Mouse (Mus musculus) kidney, adult 9 months (tissue): ENCODE results near the gene Dpf3.
A peak's percentile ranks its signal among the peaks of the same experiment; 100 is the strongest.

Experiments
- DNase-seq: peaks from one replicate; pipeline ENCODE4 v3.0.0; 2022

Gene Dpf3

DNA sequence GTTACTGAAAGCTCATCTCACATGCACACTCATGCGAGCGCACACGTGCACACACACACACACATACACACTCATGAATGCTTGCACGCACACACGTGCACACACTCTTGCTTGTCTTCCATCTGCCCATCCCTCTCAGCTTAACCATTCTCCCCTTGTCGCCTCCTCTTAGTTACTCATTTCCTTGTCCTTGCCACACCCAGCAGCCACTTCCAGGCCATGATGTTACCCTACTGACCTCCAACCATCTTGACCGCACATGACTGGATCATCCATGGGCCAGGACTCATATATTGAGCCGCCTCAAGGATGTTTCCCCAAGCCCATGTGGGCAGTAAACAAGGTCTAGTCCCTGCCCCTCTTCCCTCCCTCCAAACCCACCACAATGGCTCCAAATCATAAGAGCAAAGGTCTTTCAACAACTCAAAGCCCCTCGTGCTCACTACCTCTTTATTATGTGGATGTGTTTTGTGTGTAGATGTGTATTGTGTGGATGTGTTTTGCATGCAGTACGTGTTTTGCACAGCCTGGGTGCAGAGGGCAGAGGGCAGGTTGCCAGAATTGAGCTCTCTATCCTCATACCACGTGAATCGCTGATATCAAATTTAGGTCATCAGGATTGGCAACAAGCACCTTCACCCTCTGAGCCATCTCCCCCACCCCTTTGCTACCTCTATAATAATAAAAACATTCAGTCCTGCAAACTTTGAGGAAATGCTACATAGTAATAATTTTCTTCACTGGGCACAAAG, 82.0 kb downstream of the Dpf3 start:
- DNase-seq, result peak; percentile 20

DNA sequence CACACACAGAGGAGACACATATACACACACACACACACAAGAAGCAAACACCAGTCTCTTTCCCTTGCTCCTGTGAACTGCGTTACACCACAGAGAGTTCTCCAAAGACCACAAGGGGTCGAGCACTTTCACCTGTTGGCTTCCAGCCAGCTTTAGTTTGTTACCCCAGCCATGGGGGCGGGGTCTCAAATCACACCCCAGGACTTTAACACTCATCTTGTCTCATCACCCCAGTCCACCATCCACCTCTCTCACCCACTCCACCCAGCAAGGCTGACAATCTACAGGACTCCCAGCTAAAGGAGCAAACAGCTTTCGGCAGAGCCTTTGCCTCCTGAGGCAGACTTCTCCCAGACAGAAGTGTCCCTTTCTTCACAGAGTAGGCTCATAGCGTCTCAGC, 85.2 kb downstream of the Dpf3 start:
- no peak for DNase-seq

DNA sequence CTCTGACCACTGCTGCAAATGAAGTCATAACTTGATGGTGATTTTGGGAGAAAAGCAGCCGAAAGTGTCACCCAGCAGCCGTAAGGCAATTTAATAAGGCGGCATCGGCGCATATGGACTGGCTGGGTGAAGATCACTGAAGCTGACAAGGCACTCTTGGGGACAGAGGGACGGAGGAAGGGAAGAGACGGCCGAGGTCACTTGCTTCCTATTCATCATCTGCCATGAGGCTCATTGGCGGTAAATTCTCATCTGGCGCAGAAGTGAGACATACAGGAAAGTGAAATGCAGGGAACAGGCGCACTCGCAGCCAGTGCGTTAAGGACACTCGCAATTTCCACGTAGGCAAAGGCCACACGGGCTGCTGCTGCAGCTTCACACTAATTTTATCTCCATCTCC, 95.5 kb downstream of the Dpf3 start:
- DNase-seq, result no peak

DNA sequence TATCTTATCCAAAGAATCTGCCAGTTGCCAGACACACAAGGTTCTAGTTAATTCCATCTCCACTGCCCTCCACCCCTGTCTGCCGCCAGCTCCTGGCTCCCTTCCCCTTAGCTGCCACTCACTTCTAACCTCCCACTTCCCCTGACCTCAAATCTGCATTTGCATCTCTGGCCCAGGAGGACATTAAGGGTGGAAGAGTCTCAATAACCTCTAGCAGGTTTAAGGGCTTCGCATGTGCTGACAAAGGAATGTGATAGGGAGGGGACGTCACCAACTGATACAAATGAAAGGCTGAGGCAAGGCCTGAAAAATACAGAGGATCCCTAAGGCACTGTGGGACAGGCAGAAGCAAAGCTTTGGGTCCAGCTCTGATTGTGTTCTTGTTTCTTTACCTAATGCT, 100.0 kb downstream of the Dpf3 start:
- DNase-seq, result no peak

DNA sequence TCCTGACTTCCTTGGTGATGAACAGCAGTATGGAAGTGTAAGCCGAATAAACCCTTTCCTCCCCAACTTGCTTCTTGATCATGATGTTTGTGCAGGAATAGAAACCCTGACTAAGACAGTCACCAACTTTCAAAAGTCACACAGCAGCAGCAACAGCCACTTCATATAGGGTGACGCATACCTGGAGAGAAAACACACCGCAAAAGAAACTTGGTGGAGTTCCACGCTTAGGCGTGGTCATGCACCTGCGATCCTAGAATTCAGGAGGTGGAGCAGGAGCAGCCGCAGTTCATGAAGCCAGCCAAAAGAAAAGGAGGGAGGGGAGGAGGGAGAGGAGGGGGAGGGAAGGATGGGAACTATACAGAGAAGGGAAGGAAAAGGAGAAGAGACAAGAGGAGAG, 106.4 kb downstream of the Dpf3 start:
- DNase-seq, result no peak

DNA sequence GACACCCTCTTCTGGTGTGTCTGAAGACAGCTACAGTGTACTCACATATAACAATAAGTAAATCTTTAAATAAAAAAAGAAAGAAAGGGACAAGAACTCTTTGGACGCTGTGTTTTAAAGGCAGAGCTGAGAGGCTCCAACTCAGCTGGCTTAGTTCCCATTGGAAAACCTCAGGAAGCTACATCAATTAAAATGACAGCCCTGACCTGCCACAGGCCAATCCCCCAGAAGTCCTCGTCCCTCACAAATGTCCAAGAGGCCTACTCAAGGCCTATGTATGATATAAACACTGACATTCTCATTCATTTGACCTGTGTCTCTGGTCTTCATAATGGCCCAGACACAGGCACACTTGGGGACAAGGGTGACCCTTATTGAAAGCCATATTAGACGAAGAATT, 107.5 kb downstream of the Dpf3 start:
- DNase-seq, result no peak

DNA sequence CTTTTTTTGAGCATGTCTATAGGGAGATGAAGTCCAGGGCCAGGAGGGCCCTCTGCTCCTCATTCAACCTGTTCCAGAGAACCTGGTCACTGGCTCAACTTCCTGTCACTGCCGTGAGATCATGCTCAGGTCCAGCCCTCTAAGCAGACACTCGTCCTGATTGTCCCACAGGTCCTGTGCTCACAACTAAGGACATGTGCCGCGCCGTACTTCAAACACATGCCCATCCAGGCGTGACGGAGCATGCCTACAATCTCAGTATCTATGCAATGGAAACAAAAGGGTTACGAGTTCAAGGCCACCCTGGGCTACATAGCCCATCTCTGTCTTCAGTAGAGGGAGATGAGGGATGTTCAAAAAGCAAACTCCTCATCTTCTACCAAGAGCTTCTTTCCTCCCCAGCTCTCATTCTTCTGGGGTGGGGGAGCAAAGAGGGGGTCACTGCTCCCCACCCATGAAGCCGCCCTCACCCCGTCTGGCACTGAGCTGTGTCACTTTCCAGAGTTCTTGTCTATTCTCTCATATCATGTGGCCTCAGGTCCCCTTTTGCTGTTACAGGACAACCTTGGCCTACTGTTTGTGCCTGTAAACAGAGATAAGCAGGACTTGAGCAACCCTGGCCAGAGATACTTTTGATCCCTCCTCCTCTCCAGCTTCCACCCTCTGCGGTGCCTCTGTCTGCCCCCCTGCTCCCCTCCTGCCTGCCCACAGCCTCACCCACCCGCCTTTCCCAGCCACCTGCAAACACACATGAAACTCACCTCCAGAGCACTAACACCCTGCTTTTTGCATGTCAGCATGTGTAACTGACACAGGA, 112.3 kb downstream of the Dpf3 start:
- DNase-seq, result no peak

DNA sequence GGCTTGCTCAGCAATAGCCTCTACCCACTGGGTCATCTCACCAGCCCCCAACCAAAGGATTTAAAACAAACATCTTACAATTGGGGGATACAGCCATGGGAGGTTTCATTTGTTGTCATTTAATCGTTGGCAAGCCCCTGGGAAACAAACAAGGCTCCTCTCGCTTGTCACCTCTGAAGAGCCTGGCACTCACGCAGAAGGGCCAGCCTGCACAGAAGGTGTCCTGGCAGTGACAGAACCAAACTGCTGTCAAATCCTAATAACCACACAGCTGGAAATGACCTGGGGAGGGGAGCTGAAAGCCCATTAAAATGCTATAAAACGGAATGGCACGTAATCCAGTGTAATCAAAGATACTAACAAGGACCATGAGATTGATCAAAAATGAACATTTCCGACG, 114.4 kb downstream of the Dpf3 start:
- no peak for DNase-seq

DNA sequence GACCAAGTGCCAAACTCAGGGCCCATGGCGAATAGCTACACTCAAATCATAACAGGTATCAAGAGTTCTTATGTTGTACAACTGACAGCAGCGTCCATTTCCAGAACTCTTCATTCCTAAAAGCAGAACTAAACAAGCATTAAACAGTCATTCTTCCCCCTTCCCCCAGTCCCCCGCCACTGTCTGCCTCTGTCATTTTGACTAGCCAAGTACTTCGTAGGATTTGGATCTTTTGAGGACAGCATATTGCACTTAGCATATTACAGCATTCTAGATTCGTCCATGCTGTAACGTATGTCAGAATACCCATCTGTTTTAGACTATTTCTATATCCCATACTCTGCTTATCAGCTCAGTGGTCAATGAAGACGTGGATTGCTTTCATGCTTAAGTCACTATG, 115.2 kb downstream of the Dpf3 start:
- no peak for DNase-seq

DNA sequence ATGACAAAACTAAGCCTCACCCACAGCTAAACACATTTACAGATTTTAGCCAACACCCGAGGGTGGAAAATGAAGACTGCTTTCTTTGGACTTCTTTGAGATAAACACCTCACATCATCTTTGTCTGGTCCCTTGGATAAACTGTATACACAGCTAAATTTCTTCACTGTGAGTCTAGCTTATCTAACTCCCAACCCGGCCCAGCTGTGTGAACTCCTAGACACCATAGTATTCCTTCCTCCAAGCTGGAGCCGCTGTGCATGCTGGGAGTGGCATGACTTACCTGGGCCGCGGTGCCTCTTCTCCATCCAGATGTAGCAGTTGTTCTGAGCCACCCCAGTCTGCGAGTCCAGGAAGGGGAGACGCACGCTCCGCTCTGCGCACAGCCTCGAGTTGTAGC, 117.3 kb downstream of the Dpf3 start:
- no peak for DNase-seq

DNA sequence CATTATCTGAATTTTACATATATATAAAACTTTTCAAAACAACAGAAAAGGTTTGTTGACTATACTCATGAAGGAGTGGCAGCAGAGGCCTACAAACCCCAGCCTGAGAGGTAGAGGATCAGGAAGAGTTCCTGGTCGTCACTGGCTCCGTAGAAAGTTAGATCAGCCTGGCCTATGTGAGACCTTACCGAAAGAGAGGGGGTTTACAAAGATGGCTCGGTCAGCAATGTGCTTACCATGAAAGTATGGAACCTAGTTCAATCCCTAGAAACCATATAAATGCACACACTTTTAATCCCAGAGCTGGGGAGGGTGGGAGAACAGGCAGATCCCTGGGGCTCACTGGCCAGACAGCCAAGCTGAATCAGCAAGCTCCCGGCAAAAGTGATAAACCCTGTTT, 118.1 kb downstream of the Dpf3 start:
- DNase-seq, result no peak

DNA sequence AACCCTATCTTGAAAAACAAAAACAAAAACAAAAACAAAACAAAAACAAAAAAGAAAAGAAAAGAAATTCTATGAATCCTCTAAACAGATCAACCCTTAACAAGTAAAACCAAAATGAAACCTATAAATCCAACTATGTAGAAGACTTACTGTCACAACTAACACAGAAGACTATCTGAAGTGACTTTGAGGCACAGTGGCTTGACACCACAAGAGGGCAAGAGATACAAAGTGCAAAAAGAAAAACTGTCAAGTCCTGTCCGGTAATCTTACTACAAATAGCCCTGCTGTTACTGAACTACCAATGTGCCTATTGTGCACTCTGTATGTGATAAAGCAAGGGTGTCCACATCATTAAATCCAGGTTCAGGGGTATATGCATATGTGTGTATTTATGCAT, 120.0 kb downstream of the Dpf3 start:
- no peak for DNase-seq

DNA sequence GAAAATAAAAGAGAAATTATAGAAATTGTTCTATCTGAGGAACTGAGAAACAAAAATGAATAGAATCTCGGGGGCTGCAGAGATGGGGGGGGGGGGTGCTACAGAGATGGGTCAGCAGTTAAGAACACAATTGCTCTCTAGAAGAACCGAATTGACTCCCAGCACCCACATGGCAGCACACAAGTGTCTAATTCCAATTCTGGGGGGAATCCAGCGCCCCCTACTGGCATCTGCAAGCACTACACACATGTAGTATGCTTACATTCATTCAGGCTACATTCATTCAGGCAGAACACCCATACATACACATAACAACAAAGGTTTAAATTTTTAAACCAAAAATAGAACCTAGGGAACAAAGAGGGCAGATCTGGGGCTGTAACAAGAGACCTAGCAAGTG, 122.7 kb downstream of the Dpf3 start:
- DNase-seq, result no peak

DNA sequence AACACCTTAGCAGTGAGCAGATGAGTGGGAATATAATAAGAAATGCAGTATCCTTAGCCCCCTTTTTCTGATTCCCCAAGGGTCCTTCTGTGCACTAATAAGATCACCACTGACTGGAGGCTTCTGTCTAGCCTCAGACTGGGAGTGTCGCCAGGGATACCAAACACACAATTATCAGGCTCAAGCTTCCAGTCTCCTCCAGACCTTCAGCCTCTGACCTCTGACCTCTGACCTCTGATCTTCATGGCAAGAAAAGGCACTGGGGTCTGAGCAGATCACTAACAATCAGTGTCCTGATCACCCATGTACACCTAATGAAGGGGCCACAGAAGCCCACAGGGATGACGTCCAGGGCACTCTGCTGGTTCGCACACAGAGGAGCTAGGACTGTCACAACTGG, 125.7 kb downstream of the Dpf3 start:
- DNase-seq, result no peak

DNA sequence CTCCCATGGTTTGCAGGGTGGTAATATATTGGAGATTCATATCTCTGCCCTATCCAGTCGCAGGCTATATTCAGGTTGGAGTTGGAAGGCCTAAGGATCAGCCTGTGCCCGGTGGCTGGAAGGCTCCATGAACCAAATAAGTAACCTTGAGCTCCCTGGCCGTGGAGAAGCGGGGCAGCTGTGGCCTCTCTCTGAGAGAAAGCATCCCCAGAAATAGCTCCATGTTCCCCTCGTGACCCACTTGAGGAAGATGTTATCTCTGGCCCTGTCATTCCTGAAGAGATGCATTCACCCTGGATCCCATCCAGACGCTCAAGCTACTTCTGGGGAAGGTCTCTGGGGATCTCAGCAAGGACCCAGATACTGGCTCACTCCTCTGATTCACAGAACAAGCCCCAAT, 134.9 kb downstream of the Dpf3 start:
- peak; percentile 9 for DNase-seq

DNA sequence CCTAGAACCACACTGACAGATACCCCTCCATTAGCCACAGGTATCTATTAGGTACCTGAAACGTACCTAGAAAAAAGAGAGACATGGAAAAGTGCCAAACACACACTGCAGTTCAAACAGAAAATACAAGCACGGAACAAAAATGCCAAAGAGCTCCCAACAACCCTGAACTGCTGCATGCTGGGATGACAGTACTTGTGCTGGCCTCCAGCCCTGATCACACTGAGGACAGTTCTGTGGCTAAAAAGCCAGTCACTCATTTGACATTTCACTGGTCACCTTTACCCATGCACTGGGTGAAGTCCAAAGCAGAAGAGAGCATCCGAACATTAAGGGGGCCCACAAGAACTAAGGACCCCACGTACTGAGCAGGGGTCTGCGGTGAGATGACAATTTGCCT, 137.8 kb downstream of the Dpf3 start:
- no peak for DNase-seq

DNA sequence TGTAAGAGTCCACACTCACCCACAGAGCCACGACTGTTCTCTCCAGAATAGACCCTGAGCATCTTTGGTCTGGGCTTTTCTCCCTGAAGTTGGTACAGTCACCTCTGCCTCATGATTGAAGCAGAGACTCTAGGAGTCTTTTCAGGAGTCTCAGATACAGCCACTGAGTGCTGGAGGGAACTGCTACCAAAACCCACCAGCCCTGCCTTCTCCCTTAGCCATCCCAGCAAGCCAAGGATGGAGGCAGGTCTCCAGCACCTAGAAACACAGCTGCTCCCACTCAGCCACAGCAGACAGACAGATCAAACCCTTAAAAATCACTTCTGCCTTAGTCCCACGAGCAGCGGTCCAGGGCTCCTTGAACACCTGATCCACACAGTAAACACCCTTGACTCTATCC, 139.3 kb downstream of the Dpf3 start:
- DNase-seq, result no peak

DNA sequence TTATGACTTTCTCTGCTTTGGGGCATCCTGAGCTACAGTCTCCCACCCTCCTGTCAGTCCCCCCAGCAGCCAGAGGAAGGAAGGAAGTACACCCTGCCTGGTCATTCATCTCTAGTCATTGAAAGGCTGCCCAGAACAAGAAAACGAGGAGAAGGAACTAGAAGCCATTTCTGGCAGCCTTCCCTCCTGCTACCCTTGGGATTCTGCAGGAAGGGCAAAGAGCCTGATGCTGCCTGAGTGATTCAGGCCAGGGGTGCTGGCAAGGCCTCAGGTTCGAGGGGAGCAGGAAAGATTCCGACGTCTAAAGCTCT, 144.7 kb downstream of the Dpf3 start:
- peak; percentile 68 for DNase-seq

DNA sequence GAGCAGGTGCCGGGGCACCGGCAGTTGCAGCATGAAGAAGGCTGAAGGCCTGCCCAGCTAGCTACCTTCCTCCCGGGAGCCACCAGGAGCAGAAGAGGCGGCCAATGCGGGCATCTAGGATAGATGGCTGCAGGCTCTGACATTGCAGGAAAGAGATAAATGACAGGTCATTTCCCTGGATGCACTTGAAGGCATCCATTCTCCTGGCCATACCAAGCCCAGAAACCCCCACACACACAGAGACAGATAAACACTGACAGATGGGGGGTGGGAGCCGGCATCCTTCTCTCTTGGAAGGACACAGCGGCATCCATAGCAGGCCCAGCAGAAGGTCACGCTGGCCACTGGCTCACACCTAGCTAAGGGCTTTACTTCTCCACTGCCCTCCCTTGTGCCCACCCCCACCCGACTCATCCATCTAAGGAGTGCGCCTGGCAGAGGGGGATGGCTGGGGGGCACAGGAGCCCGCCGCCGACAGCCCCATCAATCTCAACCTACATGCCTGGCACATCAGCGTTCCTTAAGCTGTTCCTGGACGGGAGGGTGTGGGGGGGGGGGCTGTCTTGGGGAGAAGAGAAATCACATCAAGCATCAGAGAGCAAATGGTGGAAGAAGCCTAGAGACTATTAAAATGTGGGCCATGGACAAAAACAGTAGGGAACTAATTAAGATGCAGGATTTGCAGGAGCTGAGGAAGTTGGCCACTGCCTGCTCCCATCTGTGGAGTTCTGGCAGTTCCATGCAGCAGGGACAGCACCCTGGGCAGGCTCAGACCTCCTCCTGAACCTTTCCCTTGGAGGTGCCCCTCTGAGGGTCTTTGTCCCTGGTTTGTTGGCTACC, 145.3 kb downstream of the Dpf3 start:
- DNase-seq, result no peak

DNA sequence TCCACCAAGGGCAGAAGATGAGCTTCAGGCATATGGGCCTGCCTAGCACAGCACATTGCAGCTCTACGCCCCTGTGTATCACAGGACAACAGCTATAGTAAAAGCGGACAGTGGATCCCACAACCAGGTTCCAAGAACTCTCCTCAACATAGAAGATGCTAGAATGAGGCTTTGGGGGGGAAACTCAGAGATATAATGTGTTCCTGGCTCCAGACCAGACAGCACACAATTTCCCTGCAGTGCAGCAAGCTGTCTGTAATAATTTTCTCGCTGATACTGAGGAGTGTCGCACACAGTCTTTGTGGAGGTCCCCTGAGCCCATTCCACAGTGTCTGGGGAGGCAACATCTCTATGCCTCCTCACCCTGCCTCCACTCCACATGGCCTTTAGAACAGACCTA, 146.6 kb downstream of the Dpf3 start:
- no peak for DNase-seq

DNA sequence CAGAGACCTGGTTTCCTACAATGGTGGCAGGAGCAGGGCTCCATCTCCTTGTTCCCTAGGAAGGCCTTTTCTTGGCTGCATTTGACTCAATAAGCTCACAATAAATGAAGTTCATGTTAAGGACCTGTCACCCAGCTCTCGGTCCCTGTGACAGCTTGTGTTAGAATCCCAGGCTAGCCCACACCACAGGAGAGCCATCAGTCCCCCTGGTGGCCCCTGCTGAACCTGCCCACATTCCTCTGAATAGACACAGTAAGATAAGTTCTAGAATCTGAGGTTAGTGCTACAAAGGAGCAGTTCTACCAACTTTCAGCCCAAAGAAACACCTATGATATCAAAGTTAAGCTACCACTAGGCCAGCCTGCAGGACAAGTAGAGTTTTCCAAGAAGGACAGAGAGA, 149.2 kb downstream of the Dpf3 start:
- no peak for DNase-seq

DNA sequence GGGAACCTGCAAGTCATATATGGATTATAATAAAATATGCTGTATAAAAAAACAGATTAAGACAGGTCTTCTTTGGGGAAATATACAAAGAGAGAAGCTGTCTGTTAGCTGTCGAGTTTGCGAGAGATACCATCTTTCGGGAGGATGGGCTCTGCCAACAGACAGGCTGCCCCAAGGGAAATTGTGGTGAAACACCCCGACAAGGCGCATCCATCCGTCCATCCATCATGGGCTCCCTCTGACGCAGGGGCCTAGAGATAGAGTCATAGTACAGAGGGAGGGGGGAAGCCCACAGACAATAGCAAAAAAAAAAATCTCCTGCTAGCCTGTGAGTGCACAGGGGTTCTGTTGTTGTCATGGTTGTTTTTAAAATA, 149.8 kb downstream of the Dpf3 start:
- DNase-seq, result no peak

DNA sequence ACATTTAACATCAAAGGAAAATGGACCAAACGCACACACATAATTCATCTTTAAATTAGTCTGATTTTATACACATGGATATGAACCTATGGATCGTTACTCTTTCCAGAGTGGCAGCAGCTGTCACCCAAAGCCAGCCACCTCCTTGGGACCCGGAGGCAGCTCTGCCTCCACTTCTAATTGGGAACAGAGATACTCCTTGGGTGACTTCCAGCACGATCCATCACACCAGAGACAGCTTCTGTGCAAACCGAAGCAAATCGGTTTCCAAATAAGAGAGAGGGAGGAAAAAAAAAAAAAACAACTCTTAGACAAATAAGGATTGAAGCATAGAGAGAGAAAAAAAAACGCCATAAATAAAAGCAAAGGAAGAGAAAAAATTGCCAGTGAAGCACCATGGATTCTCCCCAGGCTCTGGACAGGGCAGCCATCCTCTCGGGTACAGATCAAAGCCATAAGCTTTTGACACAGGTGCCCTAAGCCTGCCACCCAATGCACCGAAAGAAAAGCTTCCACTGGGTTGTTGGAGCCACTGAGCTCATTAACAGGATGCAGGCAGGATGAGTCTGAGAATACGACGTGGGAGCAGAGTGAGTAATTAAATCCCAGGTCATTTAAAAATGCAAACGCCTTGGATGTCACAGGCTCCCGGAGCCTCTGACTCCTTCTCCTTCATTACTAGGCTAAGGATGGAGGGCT, 150.3 kb downstream of the Dpf3 start:
- peak; percentile 18 for DNase-seq
